Mouse (Mus musculus) heart, postnatal 0 days (tissue): ENCODE measurements around the gene Crcp. TPM values are rescaled to one million over a fixed set of nuclear protein-coding genes. Genes with fewer than 3 reads are reported as not detected.
A peak's percentile ranks its signal among the peaks of the same experiment; 100 is the strongest.

ENCODE experiments used
- ATAC-seq: fragments of 200-750 bp; cut with Nextera tagmentation; 2 replicates; pipeline ENCODE4 v1.8.0; 2017; ENCODE audit warnings: low read depth, moderate number of reproducible peaks, moderate library complexity; ENCODE audit not compliant: insufficient read depth
- DNase-seq: peaks from one replicate; pipeline ENCODE4 v3.0.0-alpha.2; 2016; ENCODE audit warnings: low spot score
- H3K27ac ChIP-seq: fragments of 300-500 bp; sonication (generic); 2 replicates; pipeline ENCODE4 v1.5.1; 2014; ENCODE audit warnings: low read depth, mild to moderate bottlenecking
- H3K27me3 ChIP-seq: fragments of 300-500 bp; sonication (generic); 2 replicates; pipeline ENCODE4 v1.6.1; 2014; ENCODE audit warnings: low read length, mixed read lengths; ENCODE audit not compliant: control insufficient read depth, insufficient read depth
- H3K36me3 ChIP-seq: fragments of 300-500 bp; sonication (generic); replicated peaks from 2 replicates; pipeline ENCODE4 v1.6.1; 2014; ENCODE audit warnings: low read length, mixed read lengths; ENCODE audit not compliant: control insufficient read depth, insufficient read depth
- H3K4me1 ChIP-seq: fragments of 300-500 bp; sonication (generic); 2 replicates; pipeline ENCODE4 v1.6.1; 2014; ENCODE audit warnings: antibody characterized with exemption; ENCODE audit not compliant: control insufficient read depth, insufficient read depth
- H3K4me2 ChIP-seq: fragments of 300-500 bp; sonication (generic); 2 replicates; pipeline ENCODE4 v1.6.1; 2014; ENCODE audit warnings: low read depth, mild to moderate bottlenecking, low read length, moderate library complexity
- H3K4me3 ChIP-seq: fragments of 300-500 bp; sonication (generic); 2 replicates; pipeline ENCODE4 v1.5.1; 2014; ENCODE audit warnings: low read depth, low read length
- H3K9ac ChIP-seq: fragments of 300-500 bp; sonication (generic); replicated peaks from 2 replicates; pipeline ENCODE4 v1.6.1; 2014; ENCODE audit warnings: low read depth, low read length, mixed read lengths
- H3K9me3 ChIP-seq: fragments of 300-500 bp; sonication (generic); replicated peaks from 2 replicates; pipeline ENCODE4 v1.6.1; 2016; ENCODE audit warnings: low read length; ENCODE audit not compliant: control insufficient read depth
- CTCF ChIP-seq: IDR thresholded peaks from 2 replicates; pipeline ENCODE4 v1.5.1; 2016; ENCODE audit warnings: antibody characterized with exemption, control low read depth, low read depth
- EP300 ChIP-seq: IDR thresholded peaks from 2 replicates; pipeline ENCODE4 v1.6.1; 2016; ENCODE audit warnings: antibody characterized with exemption, low read depth
- WGBS: fragments of 180-500 bp; shearing (Covaris S2); extraction: QIAGEN DNeasy Blood & Tissue Kit; methylation state at CpG from one replicate; pipeline ENCODE4 v1.1.7; 2014; 5-methylcytosine and 5-hydroxymethylcytosine counted together
- polyA plus RNA-seq: library from polyadenylated mRNA; unstranded; fragments of >200 nt; fragmentation: Nextera tagmentation; extraction: Ambion mirVana; gene quantifications from 2 replicates; pipeline ENCODE4 v1.2.1, GENCODE M21; 2015
- total RNA-seq: library from RNA; depleted of rRNA; stranded (reverse); fragments of >200 nt; gene quantifications from 2 replicates; pipeline ENCODE4 v1.2.3, GENCODE M21; 2014; ENCODE audit warnings: low replicate concordance

The Crcp gene
- total and polyA plus RNA-seq, 2 experiments from 2014 or later: 9.7 to 20.8 TPM

DNA sequence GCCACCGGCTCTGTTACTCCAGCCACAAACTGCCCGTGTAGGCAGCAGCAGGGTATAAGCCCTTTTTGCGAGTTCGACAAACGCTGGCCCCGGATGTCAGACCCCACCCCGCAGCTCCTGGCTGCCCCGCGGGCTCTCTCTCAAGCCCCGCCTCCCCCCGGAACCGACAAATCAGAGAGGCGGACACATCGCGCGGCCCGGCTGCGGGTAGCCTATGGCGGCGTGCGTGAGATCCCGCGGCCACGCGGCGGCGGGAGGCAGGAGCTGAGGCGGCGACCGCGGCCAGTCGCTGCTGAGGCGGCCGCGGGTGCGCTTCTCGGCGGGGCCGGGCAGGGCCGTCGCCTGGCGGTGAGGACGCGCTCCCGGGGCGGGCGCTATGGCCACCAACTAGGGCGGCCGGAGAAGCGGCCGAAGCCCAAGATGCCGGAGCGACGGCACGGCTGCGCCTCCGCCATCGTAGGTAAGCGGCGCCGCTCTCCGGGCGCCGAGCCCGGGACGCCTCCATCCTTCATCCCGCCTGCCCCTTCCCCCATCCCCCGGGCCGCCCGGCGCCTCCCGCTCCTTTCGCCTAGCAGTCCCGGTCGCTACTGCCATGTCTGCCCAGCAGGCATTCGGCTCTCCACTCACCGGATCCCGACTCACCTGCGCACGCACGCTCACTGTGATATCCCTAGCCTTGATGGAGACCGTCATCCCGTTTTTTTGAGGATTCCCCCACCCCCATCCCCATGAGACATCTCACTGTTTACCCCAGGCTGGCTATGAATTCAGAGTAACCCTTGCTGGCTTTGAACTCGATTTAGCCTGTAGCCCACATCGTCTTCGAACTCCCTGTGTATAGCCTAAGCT lies 50.3 kb downstream of the Crcp start:
- ATAC-seq: peak; percentile 96

DNA sequence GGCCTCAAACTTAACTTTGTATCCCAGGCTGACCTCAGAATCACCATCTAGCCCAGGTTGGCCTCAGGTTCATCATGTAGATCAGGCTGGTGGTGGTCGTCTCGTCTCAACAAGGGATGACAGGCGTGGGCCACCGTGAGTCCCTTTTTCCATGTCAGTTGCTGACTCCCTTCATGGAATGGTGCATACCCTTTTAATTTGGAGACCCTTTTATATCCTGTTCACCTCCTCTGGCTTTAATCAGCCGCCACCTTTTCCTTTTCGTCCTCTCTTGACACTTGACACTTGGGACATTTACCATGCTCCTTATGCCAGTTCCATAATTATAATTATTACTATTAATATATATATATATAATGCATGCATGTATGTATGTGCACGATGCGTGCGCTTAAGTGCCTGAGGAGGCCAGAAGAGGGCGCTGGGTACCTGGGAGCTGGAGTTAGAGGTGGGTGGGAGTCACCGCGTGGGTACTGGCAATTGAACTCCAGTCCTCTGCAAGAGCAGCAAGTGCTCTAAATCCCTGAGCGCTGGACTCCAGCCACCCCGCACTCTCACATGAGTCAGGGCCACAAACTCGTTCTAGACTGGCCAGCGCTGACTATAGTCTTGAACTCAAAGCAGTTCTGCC lies 51.1 kb downstream of the Crcp start:
- 82% methylated on average over 16 of the region's 16 CpGs for WGBS
- Histone ChIP-seq H3K9me3 (no peaks in the 10 kb centered on the region), H3K27ac (no peak overlapping the region)

More for the DNA sequence above, 50.3 kb downstream of the Crcp start:
- no peaks in the 10 kb centered on the region for H3K9me3 ChIP-seq
- TF ChIP-seq CTCF: no peak
- no peak for TF ChIP-seq EP300
- H3K4me2 ChIP-seq: peak overlapping the region; percentile 86
- peak overlapping the region; percentile 49 for H3K27ac ChIP-seq
- 1% methylated on average over 66 of the region's 86 CpGs for WGBS
- peaks cover 7% of the 10 kb centered on the region; the same call in 1 of the 2 replicates for H3K27me3 ChIP-seq
- DNase-seq: peak; percentile 77
- no peaks in the 10 kb centered on the region for H3K36me3 ChIP-seq
- peak overlapping the region; percentile 50 for H3K9ac ChIP-seq
- peaks cover 6% of the 10 kb centered on the region; the same call in 1 of the 2 replicates for H3K4me1 ChIP-seq
- H3K4me3 ChIP-seq: peak overlapping the region; percentile 66

DNA sequence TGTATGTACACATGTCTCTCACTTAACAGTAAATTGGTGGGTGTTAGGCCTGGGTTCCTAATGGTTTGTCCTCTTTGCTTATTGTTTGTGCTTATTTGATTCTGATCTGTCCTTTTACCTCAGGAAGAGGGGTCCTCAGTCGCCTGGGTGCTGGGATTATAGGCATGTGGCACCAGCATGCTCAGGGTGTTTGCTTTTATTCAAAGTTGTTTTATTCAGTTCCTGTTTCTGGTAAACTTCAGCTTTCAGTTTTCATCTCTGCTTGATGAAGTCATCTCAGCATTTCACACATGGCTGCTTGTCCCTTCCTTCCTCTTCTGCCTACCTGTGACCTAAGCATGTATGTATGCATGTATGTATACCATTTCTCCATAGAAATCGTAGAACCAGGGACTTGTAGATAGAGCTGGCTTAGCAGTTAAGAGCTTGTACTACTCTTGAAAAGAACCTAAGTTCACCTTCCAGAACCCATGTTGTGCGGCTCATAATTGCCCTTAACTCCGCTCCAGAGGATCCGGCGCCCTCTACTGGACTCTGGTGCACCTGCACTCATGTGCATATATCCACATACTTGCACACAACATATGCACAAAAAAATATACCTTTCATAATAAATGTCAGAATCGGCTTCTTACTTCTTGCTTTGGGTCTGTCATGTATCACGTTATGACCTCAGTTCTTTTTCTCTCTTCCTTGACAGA lies 52.2 kb downstream of the Crcp start:
- TF ChIP-seq CTCF (no peak), EP300 (no peak)
- Histone ChIP-seq H3K4me2 (no peak overlapping the region), H3K9me3 (no peaks in the 10 kb centered on the region), H3K36me3 (no peaks in the 10 kb centered on the region), H3K4me1 (peaks cover 6% of the 10 kb centered on the region; the same call in 1 of the 2 replicates), H3K27ac (no peak overlapping the region), H3K9ac (no peak overlapping the region), H3K27me3 (peaks cover 7% of the 10 kb centered on the region; the same call in 1 of the 2 replicates), H3K4me3 (no peak overlapping the region)
- no peak for DNase-seq
- ATAC-seq: no peak
- 91% methylated on average over 8 of the region's 8 CpGs for WGBS

More for the DNA sequence above, 51.1 kb downstream of the Crcp start:
- no peak for ATAC-seq
- Histone ChIP-seq H3K27me3 (peaks cover 7% of the 10 kb centered on the region; the same call in 1 of the 2 replicates), H3K4me2 (peak overlapping the region; percentile 86), H3K4me3 (peak overlapping the region; percentile 66), H3K4me1 (peaks cover 6% of the 10 kb centered on the region; the same call in 1 of the 2 replicates), H3K9ac (no peak overlapping the region), H3K36me3 (no peaks in the 10 kb centered on the region)
- TF ChIP-seq EP300 (no peak), CTCF (peak; percentile 21; the same call in 1 of the 2 replicates)
- no peak for DNase-seq

DNA sequence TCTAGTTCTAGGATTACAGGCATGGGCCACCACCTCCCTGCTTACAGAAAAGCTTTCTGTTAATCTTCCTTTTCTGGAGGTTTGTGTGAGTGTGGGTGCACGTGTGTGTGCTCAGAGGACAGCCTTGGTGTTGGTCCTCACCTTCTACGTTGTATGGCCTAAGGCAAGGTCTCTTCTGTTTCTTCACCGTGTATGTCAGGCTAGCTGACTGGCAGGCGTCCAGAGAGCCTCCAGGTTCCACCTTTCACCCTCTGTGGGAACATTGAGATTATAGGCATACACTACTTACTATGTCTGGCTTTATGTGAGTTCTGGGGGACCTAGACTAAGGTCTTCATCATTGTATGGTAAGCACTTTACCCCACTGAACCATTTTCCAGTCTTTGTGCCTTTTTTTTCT lies 53.3 kb downstream of the Crcp start:
- no peaks in the 10 kb centered on the region for H3K36me3 ChIP-seq
- no peaks in the 10 kb centered on the region for H3K9me3 ChIP-seq
- H3K4me2 ChIP-seq: no peak overlapping the region
- ATAC-seq: no peak
- H3K4me1 ChIP-seq: peaks cover 6% of the 10 kb centered on the region; the same call in 1 of the 2 replicates
- no peak overlapping the region for H3K9ac ChIP-seq
- DNase-seq: no peak
- H3K27ac ChIP-seq: no peak overlapping the region
- 69% methylated on average over 4 of the region's 4 CpGs for WGBS
- TF ChIP-seq EP300 (no peak), CTCF (no peak)
- peaks cover 7% of the 10 kb centered on the region; the same call in 1 of the 2 replicates for H3K27me3 ChIP-seq
- H3K4me3 ChIP-seq: no peak overlapping the region

DNA sequence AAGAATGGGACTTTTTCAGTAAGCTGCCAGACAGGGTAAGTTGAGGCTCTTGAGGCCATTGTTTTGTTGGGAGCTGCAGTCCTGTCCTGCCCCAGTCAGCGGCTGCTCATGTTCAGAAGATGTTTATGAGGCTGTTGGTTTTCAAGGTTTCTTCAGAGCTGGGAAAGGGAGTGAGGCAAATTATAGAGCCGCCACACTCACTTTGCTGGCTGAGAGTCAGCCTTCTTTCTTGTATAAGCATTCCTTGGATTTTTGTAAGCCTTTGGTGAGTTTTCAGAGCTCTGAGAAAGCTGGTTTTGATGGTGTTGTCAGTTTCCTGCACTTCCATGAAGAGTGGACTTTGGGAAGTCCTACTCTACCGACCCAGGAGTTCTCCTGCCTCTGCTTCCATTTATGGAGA lies 55.2 kb downstream of the Crcp start:
- no peak overlapping the region for H3K4me3 ChIP-seq
- H3K36me3 ChIP-seq: no peaks in the 10 kb centered on the region
- TF ChIP-seq CTCF: no peak
- TF ChIP-seq EP300: no peak
- ATAC-seq (no peak), DNase-seq (no peak)
- H3K9ac ChIP-seq: no peak overlapping the region
- 72% methylated on average over 3 of the region's 3 CpGs for WGBS
- H3K27me3 ChIP-seq: no peaks in the 10 kb centered on the region
- H3K4me1 ChIP-seq: peaks cover 6% of the 10 kb centered on the region; the same call in 1 of the 2 replicates
- no peak overlapping the region for H3K27ac ChIP-seq
- H3K9me3 ChIP-seq: no peaks in the 10 kb centered on the region
- no peak overlapping the region for H3K4me2 ChIP-seq
